Mouse (Mus musculus) CH12.LX (cell line): ENCODE results near the gene Esr2. TPM values are rescaled to one million over a fixed set of nuclear protein-coding genes. Genes with fewer than 3 reads are reported as not detected.

Source experiments
- DNase-seq: peaks from one replicate; pipeline ENCODE4 v3.0.0-alpha.2; 2013; ENCODE audit errors: extremely low read depth
- H3K27ac ChIP-seq: 2 replicates; pipeline ENCODE4 v1.5.1; 2012; ENCODE audit warnings: low read depth, mild to moderate bottlenecking, control low read depth, moderate library complexity; ENCODE audit not compliant: insufficient read depth
- H3K27me3 ChIP-seq: replicated peaks from 2 replicates; pipeline ENCODE3; 2012; ENCODE audit warnings: inconsistent platforms
- H3K36me3 ChIP-seq, 2 experiments: replicated peaks in 1 of 2; 2 replicates each; pipeline versions ENCODE3 to v1.6.1; 2012; ENCODE audit warnings: inconsistent platforms in 1 of 2, low read length in 1 of 2, mild to moderate bottlenecking in 1 of 2, mixed read lengths in 1 of 2, moderate library complexity in 1 of 2; ENCODE audit not compliant: control insufficient read depth in 1 of 2, insufficient read depth in 1 of 2
- H3K4me1 ChIP-seq, 2 experiments: 2 replicates each; pipeline ENCODE4 v1.6.1; 2012; ENCODE audit warnings: inconsistent platforms in 1 of 2, moderate library complexity in 1 of 2; ENCODE audit not compliant: insufficient read depth in 2 of 2, control insufficient read depth in 1 of 2
- H3K4me2 ChIP-seq: 2 replicates; pipeline ENCODE4 v1.6.1; 2012; ENCODE audit warnings: low read depth, mild to moderate bottlenecking, control low read depth; ENCODE audit not compliant: poor library complexity, insufficient read depth, severe bottlenecking
- H3K4me3 ChIP-seq, 3 experiments: fragments of 150-350 bp in 1 of 3; sonication (generic) in 1 of 3; replicated peaks in 1 of 3; 2 replicates each; pipeline versions ENCODE3 to v1.5.1; 2011 to 2012; ENCODE audit warnings: low read depth in 2 of 3, low read length in 2 of 3, mild to moderate bottlenecking in 2 of 3, moderate library complexity in 2 of 3, control low read depth in 1 of 3, improper control_type of control experiment in 1 of 3, inconsistent platforms in 1 of 3, mixed read lengths in 1 of 3; ENCODE audit not compliant: poor library complexity in 1 of 3
- H3K79me2 ChIP-seq: replicated peaks from 2 replicates; pipeline ENCODE4 v1.6.1; 2012; ENCODE audit warnings: mild to moderate bottlenecking, moderate library complexity; ENCODE audit not compliant: control insufficient read depth, poor library complexity, insufficient read depth, severe bottlenecking; ENCODE audit errors: extremely low read depth
- H3K9ac ChIP-seq: 2 replicates; pipeline ENCODE4 v1.6.1; 2012; ENCODE audit warnings: low read depth, mild to moderate bottlenecking, control low read depth, moderate library complexity; ENCODE audit not compliant: insufficient read depth
- H3K9me3 ChIP-seq: replicated peaks from 2 replicates; pipeline ENCODE3; 2012; ENCODE audit warnings: low read length, inconsistent platforms, mixed read lengths
- BHLHE40 ChIP-seq: IDR thresholded peaks from 2 replicates; pipeline ENCODE4 v1.6.1; 2011; ENCODE audit warnings: mild to moderate bottlenecking, low read depth, low read length, improper control_type of control experiment
- CHD1 ChIP-seq: IDR thresholded peaks from 2 replicates; pipeline ENCODE4 v1.6.1; 2012; ENCODE audit warnings: low read depth, low read length, improper control_type of control experiment, inconsistent platforms
- CTCF ChIP-seq, 2 experiments: IDR thresholded peaks in 1 of 2; conservative IDR thresholded peaks in 1 of 2; 2 replicates each; pipeline ENCODE4 v1.5.1; 2011 to 2012; ENCODE audit warnings: low read depth in 2 of 2, low read length in 2 of 2, improper control_type of control experiment in 1 of 2, inconsistent platforms in 1 of 2, mild to moderate bottlenecking in 1 of 2, moderate library complexity in 1 of 2
- E2F4 ChIP-seq: IDR thresholded peaks from 2 replicates; pipeline ENCODE4 v1.6.1; 2011; ENCODE audit warnings: low read depth, low read length, improper control_type of control experiment; ENCODE audit not compliant: insufficient replicate concordance
- ETS1 ChIP-seq: conservative IDR thresholded peaks from 2 replicates; pipeline ENCODE4 v1.6.1; 2012; ENCODE audit warnings: low read depth, mild to moderate bottlenecking, inconsistent platforms, low read length, improper control_type of control experiment, moderate library complexity
- HCFC1 ChIP-seq: IDR thresholded peaks from 2 replicates; pipeline ENCODE4 v1.6.1; 2012; ENCODE audit warnings: low read depth, mild to moderate bottlenecking, inconsistent platforms, low read length, improper control_type of control experiment
- JUN ChIP-seq: IDR thresholded peaks from 2 replicates; pipeline ENCODE4 v1.6.1; 2011; ENCODE audit warnings: low read depth, mild to moderate bottlenecking, low read length, improper control_type of control experiment, moderate library complexity; ENCODE audit not compliant: insufficient read depth
- JUND ChIP-seq: conservative IDR thresholded peaks from 2 replicates; pipeline ENCODE4 v1.6.1; 2011; ENCODE audit warnings: low read depth, low read length, improper control_type of control experiment
- MAFK ChIP-seq: IDR thresholded peaks from 2 replicates; pipeline ENCODE4 v1.6.1; 2011; ENCODE audit warnings: low read length, improper control_type of control experiment; ENCODE audit not compliant: insufficient replicate concordance
- MAX ChIP-seq: IDR thresholded peaks from 2 replicates; pipeline ENCODE4 v1.6.1; 2011; ENCODE audit warnings: low read length, improper control_type of control experiment
- NELFE ChIP-seq: IDR thresholded peaks from 2 replicates; pipeline ENCODE4 v1.6.1; 2011; ENCODE audit warnings: low read depth, low read length, improper control_type of control experiment
- POLR2A ChIP-seq: IDR thresholded peaks from 2 replicates; pipeline ENCODE4 v1.6.1; 2011; ENCODE audit warnings: low read depth, mild to moderate bottlenecking, improper control_type of control experiment, low read length
- RCOR1 ChIP-seq: conservative IDR thresholded peaks from 2 replicates; pipeline ENCODE4 v1.6.1; 2012; ENCODE audit warnings: low read depth, mild to moderate bottlenecking, inconsistent platforms, low read length, improper control_type of control experiment
- SIN3A ChIP-seq: IDR thresholded peaks from 2 replicates; pipeline ENCODE4 v1.6.1; 2012; ENCODE audit warnings: low read length, improper control_type of control experiment, inconsistent platforms
- TBP ChIP-seq: conservative IDR thresholded peaks from 2 replicates; pipeline ENCODE4 v1.6.1; 2011; ENCODE audit warnings: low read depth, low read length, improper control_type of control experiment
- TCF12 ChIP-seq: IDR thresholded peaks from 2 replicates; pipeline ENCODE4 v1.6.1; 2014; ENCODE audit warnings: low read depth, mild to moderate bottlenecking, inconsistent platforms, low read length, improper control_type of control experiment
- ZC3H11A ChIP-seq: IDR thresholded peaks from 2 replicates; pipeline ENCODE4 v1.6.1; 2012; ENCODE audit warnings: low read depth, mild to moderate bottlenecking, inconsistent platforms, low read length, improper control_type of control experiment
- dilution Hi-C: fragments of 300-500 bp; cut with MboI; formaldehyde crosslinking; loops from 2 replicates; pipeline ENCODE4 v1.14.3; 2020; ENCODE audit warnings: low sequenced_read_pairs; ENCODE audit not compliant: extremely low pct_unique_long_range_greater_than_20kb, extremely low pct_ligation_motif_present
- in situ Hi-C: fragments of 300-500 bp; cut with MboI; formaldehyde crosslinking; loops from 3 replicates; pipeline ENCODE4 v1.14.3; 2019; ENCODE audit warnings: low sequenced_read_pairs, low pct_ligation_motif_present, low pct_unique_long_range_greater_than_20kb, mixed read lengths
- polyA plus RNA-seq: library from polyadenylated mRNA; unstranded; fragments of >175 nt; gene quantifications from 2 replicates; pipeline ENCODE4 v1.2.1, GENCODE M21; 2012; ENCODE audit warnings: low read depth; ENCODE audit not compliant: insufficient read length
- total RNA-seq, 2 experiments: library from RNA; depleted of rRNA; stranded (reverse); fragments of 300-350 nt in 1 of 2; fragments of >200 nt in 1 of 2; gene quantifications; 2 replicates each; pipeline ENCODE4 v1.2.3; 2012 to 2014

Gene Esr2
- total and polyA plus RNA-seq, 3 experiments: 0.04 TPM; not detected in 2

GRCm38 (mm10) chr12:76081557-76082211 is 95.4 kb downstream of the Esr2 start:
- in situ Hi-C loops: no loop called here
- Histone ChIP-seq H3K4me2 (no peak overlapping the region), H3K36me3 (peaks cover 0 to 2% of the 10 kb centered on the region in 2 experiments), H3K79me2 (no peaks in the 10 kb centered on the region), H3K27ac (no peak overlapping the region), H3K4me3 (no peak overlapping the region), H3K9ac (no peak overlapping the region), H3K9me3 (no peaks in the 10 kb centered on the region), H3K27me3 (no peaks in the 10 kb centered on the region), H3K4me1 (peaks cover 8 to 22% of the 10 kb centered on the region in 2 experiments; a peak in 3 of 4 replicates)
- DNase-seq: no peak
- TF ChIP-seq MAX (no peak), ETS1 (no peak), MAFK (no peak), POLR2A (no peak), SIN3A (no peak), ZC3H11A (no peak), HCFC1 (no peak), JUND (no peak)
- dilution Hi-C loops: no loop called here

- TF ChIP-seq HCFC1: no peak
- TF ChIP-seq CHD1: no peak
- TF ChIP-seq ETS1: no peak
- TF ChIP-seq BHLHE40: no peak
- no peak for TF ChIP-seq TCF12
- TF ChIP-seq TBP: no peak
- no peak for TF ChIP-seq CTCF (conservative IDR thresholded peaks at IDR 0.05 in 1 of 2, IDR thresholded peaks at IDR 0.05 in 1 of 2; ENCODE audit: low read depth in 2 of 2, low read length in 2 of 2)
- TF ChIP-seq NELFE: no peak
- TF ChIP-seq RCOR1: no peak
- no peak for TF ChIP-seq JUN
- TF ChIP-seq E2F4: no peak
- TF ChIP-seq, all 38 proteins: peak for 0
- no peaks in the 10 kb centered on the region for H3K79me2 ChIP-seq
- no peaks in the 10 kb centered on the region for H3K27me3 ChIP-seq
- no peak overlapping the region for H3K27ac ChIP-seq
- H3K36me3 ChIP-seq: peaks cover 0 to 2% of the 10 kb centered on the region in 2 experiments
- peaks cover 10 to 21% of the 10 kb centered on the region in 2 experiments; a peak in 3 of 4 replicates for H3K4me1 ChIP-seq
- H3K4me3 ChIP-seq: no peak overlapping the region
- no peak overlapping the region for H3K4me2 ChIP-seq
- no peak for DNase-seq
- dilution Hi-C loops (no loop called here), in situ Hi-C loops (no loop called here)
- H3K9me3 ChIP-seq: no peaks in the 10 kb centered on the region
- H3K9ac ChIP-seq: no peak overlapping the region
Measured at GRCm38 (mm10) chr12:76080876-76081556, 96.0 kb downstream of the Esr2 start.
